ENCODE assay signal across 25 mouse cellular contexts in the genomic region with DNA sequence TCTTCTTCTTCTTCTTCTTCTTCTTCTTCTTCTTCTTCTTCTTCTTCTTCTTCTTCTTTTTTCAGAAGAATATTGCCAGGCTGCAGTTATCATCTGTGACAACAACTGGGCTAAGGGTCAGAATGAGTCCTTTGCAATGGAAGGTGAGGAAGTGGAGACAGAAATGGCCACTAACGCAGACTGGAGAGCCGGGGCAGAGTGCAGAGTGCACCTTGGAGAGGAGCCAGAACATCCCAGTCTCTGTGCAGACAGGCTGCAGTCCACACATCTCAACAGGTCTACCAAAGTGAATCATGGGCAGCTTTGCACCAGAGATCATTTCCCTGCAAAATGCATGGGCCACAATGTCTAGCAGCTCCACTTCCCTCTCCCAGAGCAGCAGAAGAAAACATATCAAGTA.
DNase-seq lines count a peak whose midpoint lies in the region; TF ChIP-seq lines count a peak whose summit lies in the region.
"Had no signal": no experiment of that assay in that cellular context is flagged by ENCODE, and none has a peak within 500 bp of the region (broad histone marks: within the 10 kb centered on the region; RNA-seq: fewer than 3 reads in every experiment).

No protein-coding gene starts in this region.

- no peaks in the 10 kb centered on the region for H3K27me3 ChIP-seq in kidney, adult 2 months (replicated peaks; ENCODE audit: control insufficient read depth, insufficient read depth, low read length)
- H3K27me3 ChIP-seq: forebrain, embryonic 13.5 days; heart, embryonic 15.5 days; hindbrain, embryonic 15.5 days; liver, embryonic 12.5 days; midbrain, embryonic 12.5 days had no signal

- TF ChIP-seq POLR2A in kidney, adult 2 months (IDR thresholded peaks at IDR 0.05; ENCODE audit: low read depth, low read length), result no peak

- H3K36me3 ChIP-seq in kidney, adult 2 months (ENCODE audit: control insufficient read depth, insufficient read depth, low read length), result no peaks in the 10 kb centered on the region
- H3K36me3 ChIP-seq: heart, embryonic 15.5 days; hindbrain, embryonic 10.5 days; hindbrain, embryonic 15.5 days; liver, embryonic 12.5 days; midbrain, embryonic 12.5 days had no signal

- H3K27ac ChIP-seq in kidney, adult 2 months (ENCODE audit: insufficient read depth, low read depth, low read length), result no peak overlapping the region
- H3K27ac ChIP-seq: forebrain, embryonic 13.5 days; heart, embryonic 15.5 days; hindbrain, embryonic 10.5 days; hindbrain, embryonic 15.5 days; kidney, postnatal 0 days; liver, embryonic 12.5 days; midbrain, embryonic 12.5 days had no signal

- H3K4me3 ChIP-seq in kidney, adult 2 months (ENCODE audit: insufficient read depth, low read depth, low read length), result no peak overlapping the region
- H3K4me3 ChIP-seq: forebrain, embryonic 13.5 days; heart, embryonic 15.5 days; hindbrain, embryonic 10.5 days; hindbrain, embryonic 15.5 days; liver, embryonic 12.5 days; midbrain, embryonic 12.5 days; myocyte had no signal

- DNase-seq in heart, adult 18-20 months, result peak; percentile 34 to 41
- DNase-seq in heart, adult 9 months (ENCODE audit: low spot score in 2 of 2), result no peak
- peak; percentile 57 for DNase-seq in kidney, adult 2 months
- DNase-seq in kidney, adult 11 months, result no peak
- peak; percentile 37 to 47 for DNase-seq in adrenal gland, postnatal 36 days
- DNase-seq in kidney, postnatal 36 days, result peak; percentile 34 to 67
- DNase-seq in natural killer cell, adult 2 months (ENCODE audit: low spot score in 2 of 2), result no peak
- DNase-seq: B cell, adult 2 months; cerebellum, adult 11 months; cerebellum, adult 9-10 months; cerebellum, postnatal 36 days; gastrocnemius, postnatal 14 days; layer of hippocampus, postnatal 36 days; left cerebral cortex, postnatal 4 days; liver, postnatal 0 days; lung, postnatal 36 days; thymus, postnatal 4 days had no signal

- no peak for TF ChIP-seq CTCF in kidney, adult 2 months (conservative IDR thresholded peaks at IDR 0.05; ENCODE audit: insufficient read depth, insufficient read length, low read depth, low read length)

- H3K4me1 ChIP-seq in kidney, adult 2 months (ENCODE audit: control insufficient read depth, insufficient read depth, low read length), result peaks cover 3% of the 10 kb centered on the region; the same call in 1 of the 2 replicates
- H3K4me1 ChIP-seq: forebrain, embryonic 13.5 days; heart, embryonic 15.5 days; liver, embryonic 12.5 days; midbrain, embryonic 12.5 days had no signal

- WGBS in kidney, adult 2 months, result 38% methylated on average over 2 of the region's 2 CpGs

Comparison
In these comparisons a context has a peak if more than half of its experiments do, and no peak if none do; other contexts are left out.
1. DNase-seq: peak in heart, adult 18-20 months (2 of 2), kidney, adult 2 months (single experiment), adrenal gland, postnatal 36 days (2 of 2) and kidney, postnatal 36 days (2 of 2); none in heart, adult 9 months (0 of 2), kidney, adult 11 months (single experiment) and natural killer cell, adult 2 months (0 of 2).